Mouse (Mus musculus) myocyte (in vitro differentiated cells): ENCODE data around the gene Vps37b. TPM values are rescaled to one million over a fixed set of nuclear protein-coding genes. Genes with fewer than 3 reads are reported as not detected.

Experiments
- H3K27me3 ChIP-seq: one replicate; pipeline ENCODE4 v1.6.1; 2011; ENCODE audit not compliant: control insufficient read depth, insufficient read depth, insufficient read length
- H3K36me3 ChIP-seq: one replicate; pipeline ENCODE4 v1.6.1; 2011; ENCODE audit not compliant: control insufficient read depth, insufficient read depth
- H3K4me2 ChIP-seq: one replicate; pipeline ENCODE4 v1.6.1; 2011; ENCODE audit warnings: low read depth, control low read depth
- H3K4me3 ChIP-seq: one replicate; pipeline ENCODE4 v1.5.1; 2011; ENCODE audit warnings: mild to moderate bottlenecking, control low read depth, moderate library complexity
- H3K79me2 ChIP-seq: one replicate; pipeline ENCODE4 v1.6.1; 2011; ENCODE audit not compliant: control insufficient read depth, insufficient read depth
- H3ac ChIP-seq: one replicate; pipeline ENCODE4 v1.6.1; 2011; ENCODE audit not compliant: control insufficient read depth, insufficient read length
- CEBPB ChIP-seq: IDR thresholded peaks from 2 replicates; pipeline ENCODE4 v1.6.1; 2011; ENCODE audit warnings: mild to moderate bottlenecking, moderate library complexity; ENCODE audit not compliant: poor library complexity, insufficient read depth, severe bottlenecking
- E2F4 ChIP-seq: IDR thresholded peaks from one replicate; pipeline ENCODE4 v1.6.1; 2011; ENCODE audit warnings: mild to moderate bottlenecking, control low read depth, moderate library complexity; ENCODE audit not compliant: insufficient read depth
- MAX ChIP-seq: IDR thresholded peaks from one replicate; pipeline ENCODE4 v1.6.1; 2011; ENCODE audit warnings: low read depth, mild to moderate bottlenecking, control low read depth
- MYOD1 ChIP-seq, 3 experiments: IDR thresholded peaks; one replicate each; pipeline ENCODE4 v1.6.1; 2011; ENCODE audit warnings: control low read depth in 2 of 3, low read depth in 2 of 3, mild to moderate bottlenecking in 2 of 3, moderate library complexity in 1 of 3; ENCODE audit not compliant: insufficient read length in 2 of 3, control insufficient read depth in 1 of 3
- MYOG ChIP-seq, 3 experiments: IDR thresholded peaks; one replicate each; pipeline ENCODE4 v1.6.1; 2011; ENCODE audit warnings: control low read depth in 2 of 3, low read depth in 2 of 3, mild to moderate bottlenecking in 2 of 3; ENCODE audit not compliant: insufficient read length in 2 of 3, control insufficient read depth in 1 of 3, insufficient read depth in 1 of 3
- POLR2A ChIP-seq: IDR thresholded peaks from one replicate; pipeline ENCODE4 v1.6.1; 2011; ENCODE audit warnings: low read depth, mild to moderate bottlenecking, control low read depth, moderate library complexity; ENCODE audit not compliant: insufficient read length
- POLR2AphosphoS2 ChIP-seq: IDR thresholded peaks from one replicate; pipeline ENCODE4 v1.6.1; 2011; ENCODE audit warnings: low read depth, control low read depth; ENCODE audit not compliant: insufficient read length
- REST ChIP-seq: IDR thresholded peaks from one replicate; pipeline ENCODE4 v1.6.1; 2011; ENCODE audit warnings: mild to moderate bottlenecking, control low read depth, moderate library complexity; ENCODE audit not compliant: insufficient read depth, insufficient read length
- SRF ChIP-seq: IDR thresholded peaks from one replicate; pipeline ENCODE4 v1.6.1; 2011; ENCODE audit warnings: low read depth; ENCODE audit not compliant: control insufficient read depth, insufficient read length
- TCF12 ChIP-seq: IDR thresholded peaks from one replicate; pipeline ENCODE4 v1.6.1; 2011; ENCODE audit warnings: mild to moderate bottlenecking, control low read depth; ENCODE audit not compliant: poor library complexity, insufficient read depth, severe bottlenecking
- TCF3 ChIP-seq: IDR thresholded peaks from one replicate; pipeline ENCODE4 v1.6.1; 2011; ENCODE audit warnings: low read depth, control low read depth; ENCODE audit not compliant: insufficient read length
- USF1 ChIP-seq: IDR thresholded peaks from one replicate; pipeline ENCODE4 v1.6.1; 2011; ENCODE audit warnings: low read depth, mild to moderate bottlenecking, control low read depth, moderate library complexity
- polyA plus RNA-seq: library from polyadenylated mRNA; unstranded; fragments of >200 nt; fragmentation: generic; extraction: Trizol; gene quantifications from one replicate; pipeline ENCODE4 v1.2.1, GENCODE M21; 2012; ENCODE audit warnings: missing spikeins

Vps37b gene
- polyA plus RNA-seq, 1 experiment = 18.7 TPM

- H3K4me3 ChIP-seq = no peak overlapping the region
- H3K36me3 ChIP-seq = no peaks in the 10 kb centered on the region
- no peaks in the 10 kb centered on the region for H3K79me2 ChIP-seq
- H3K4me2 ChIP-seq = no peak overlapping the region
- no peak overlapping the region for H3ac ChIP-seq
- no peak for TF ChIP-seq USF1
- no peak for TF ChIP-seq SRF
- no peak for TF ChIP-seq MYOG (IDR thresholded peaks at IDR 0.05; ENCODE audit: control insufficient read depth in 1 of 3, insufficient read depth in 1 of 3, insufficient read length in 2 of 3, low read depth in 2 of 3)
- TF ChIP-seq REST = no peak
- no peak for TF ChIP-seq POLR2AphosphoS2
- no peak for TF ChIP-seq CEBPB
- TF ChIP-seq TCF12 = no peak
- no peak for TF ChIP-seq E2F4
- no peak for TF ChIP-seq TCF3
- no peak for TF ChIP-seq POLR2A
- TF ChIP-seq MAX = no peak
- no peak for TF ChIP-seq MYOD1 (IDR thresholded peaks at IDR 0.05; ENCODE audit: control insufficient read depth in 1 of 3, insufficient read length in 2 of 3, low read depth in 2 of 3)
- H3K27me3 ChIP-seq = no peaks in the 10 kb centered on the region
Observed at GRCm38 (mm10) chr5:123996695-123997094, 35.4 kb downstream of the Vps37b start.

GRCm38 (mm10) chr5:123996194-123996593 lies 35.9 kb downstream of the Vps37b start:
- Histone ChIP-seq H3K4me2 (no peak overlapping the region), H3K4me3 (no peak overlapping the region), H3K27me3 (no peaks in the 10 kb centered on the region), H3ac (no peak overlapping the region), H3K79me2 (no peaks in the 10 kb centered on the region), H3K36me3 (no peaks in the 10 kb centered on the region)
- no peak for TF ChIP-seq CEBPB
- no peak for TF ChIP-seq REST
- no peak for TF ChIP-seq E2F4
- TF ChIP-seq MYOG (IDR thresholded peaks at IDR 0.05; ENCODE audit: control insufficient read depth in 1 of 3, insufficient read depth in 1 of 3, insufficient read length in 2 of 3, low read depth in 2 of 3) = no peak
- TF ChIP-seq MYOD1 (IDR thresholded peaks at IDR 0.05; ENCODE audit: control insufficient read depth in 1 of 3, insufficient read length in 2 of 3, low read depth in 2 of 3) = no peak
- no peak for TF ChIP-seq USF1
- no peak for TF ChIP-seq TCF12
- no peak for TF ChIP-seq POLR2AphosphoS2
- TF ChIP-seq MAX = no peak
- TF ChIP-seq SRF = no peak
- no peak for TF ChIP-seq POLR2A
- TF ChIP-seq TCF3 = no peak

GRCm38 (mm10) chr5:123995388-123995787 lies 36.7 kb downstream of the Vps37b start:
- Histone ChIP-seq H3ac (no peak overlapping the region), H3K4me2 (no peak overlapping the region), H3K27me3 (no peaks in the 10 kb centered on the region), H3K79me2 (no peaks in the 10 kb centered on the region), H3K4me3 (no peak overlapping the region), H3K36me3 (no peaks in the 10 kb centered on the region)
- TF ChIP-seq POLR2AphosphoS2 (no peak), TCF12 (no peak), MYOD1 (IDR thresholded peaks at IDR 0.05; ENCODE audit: control insufficient read depth in 1 of 3, insufficient read length in 2 of 3, low read depth in 2 of 3) (no peak), POLR2A (no peak), REST (no peak), MAX (no peak)

- Histone ChIP-seq H3K27me3 (no peaks in the 10 kb centered on the region), H3K4me3 (no peak overlapping the region), H3K4me2 (no peak overlapping the region), H3ac (no peak overlapping the region), H3K36me3 (no peaks in the 10 kb centered on the region), H3K79me2 (no peaks in the 10 kb centered on the region)
- no peak for TF ChIP-seq MAX
- no peak for TF ChIP-seq MYOD1 (IDR thresholded peaks at IDR 0.05; ENCODE audit: control insufficient read depth in 1 of 3, insufficient read length in 2 of 3, low read depth in 2 of 3)
- no peak for TF ChIP-seq CEBPB
- no peak for TF ChIP-seq TCF3
- TF ChIP-seq SRF = no peak
- TF ChIP-seq E2F4 = no peak
- no peak for TF ChIP-seq POLR2AphosphoS2
- TF ChIP-seq TCF12 = no peak
- no peak for TF ChIP-seq MYOG (IDR thresholded peaks at IDR 0.05; ENCODE audit: control insufficient read depth in 1 of 3, insufficient read depth in 1 of 3, insufficient read length in 2 of 3, low read depth in 2 of 3)
- no peak for TF ChIP-seq USF1
- no peak for TF ChIP-seq REST
- no peak for TF ChIP-seq POLR2A
Observed at GRCm38 (mm10) chr5:123994468-123994867, 37.6 kb downstream of the Vps37b start.
